Mouse (Mus musculus): ENCODE results near the gene Ext2.

DNA sequence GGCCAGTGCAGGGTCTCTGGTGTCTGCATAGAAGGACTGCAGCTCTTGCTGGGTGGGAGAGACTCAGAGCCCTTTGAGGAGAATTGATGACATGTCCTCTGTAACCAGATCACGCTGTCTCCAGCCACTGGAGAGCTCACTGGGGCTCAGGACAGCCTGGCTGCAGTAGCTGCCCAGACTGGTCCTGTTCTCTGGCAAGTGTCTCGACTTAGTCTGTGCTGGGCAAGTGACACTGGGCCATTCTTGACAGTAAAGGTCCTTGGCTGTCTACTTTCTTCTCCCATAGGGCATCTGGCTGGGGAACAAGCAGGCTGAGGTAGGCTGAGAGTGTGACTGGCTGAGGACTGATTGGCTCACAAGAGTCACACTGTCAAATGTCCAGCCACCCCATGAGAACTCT is 123.0 kb downstream of the Ext2 start:
- TF ChIP-seq CTCF (IDR thresholded peaks at IDR 0.05; ENCODE audit: control insufficient read depth, insufficient read depth, low read length) (no peak), POLR2A (IDR thresholded peaks at IDR 0.05; ENCODE audit: borderline replicate concordance, control insufficient read depth, low read depth, low read length) (no peak)

All from bone marrow, adult 2 months (tissue).